Mouse (Mus musculus): ENCODE results near the gene Plxnc1.
A peak's percentile ranks its signal among the peaks of the same experiment; 100 is the strongest.

Gene Plxnc1

DNA sequence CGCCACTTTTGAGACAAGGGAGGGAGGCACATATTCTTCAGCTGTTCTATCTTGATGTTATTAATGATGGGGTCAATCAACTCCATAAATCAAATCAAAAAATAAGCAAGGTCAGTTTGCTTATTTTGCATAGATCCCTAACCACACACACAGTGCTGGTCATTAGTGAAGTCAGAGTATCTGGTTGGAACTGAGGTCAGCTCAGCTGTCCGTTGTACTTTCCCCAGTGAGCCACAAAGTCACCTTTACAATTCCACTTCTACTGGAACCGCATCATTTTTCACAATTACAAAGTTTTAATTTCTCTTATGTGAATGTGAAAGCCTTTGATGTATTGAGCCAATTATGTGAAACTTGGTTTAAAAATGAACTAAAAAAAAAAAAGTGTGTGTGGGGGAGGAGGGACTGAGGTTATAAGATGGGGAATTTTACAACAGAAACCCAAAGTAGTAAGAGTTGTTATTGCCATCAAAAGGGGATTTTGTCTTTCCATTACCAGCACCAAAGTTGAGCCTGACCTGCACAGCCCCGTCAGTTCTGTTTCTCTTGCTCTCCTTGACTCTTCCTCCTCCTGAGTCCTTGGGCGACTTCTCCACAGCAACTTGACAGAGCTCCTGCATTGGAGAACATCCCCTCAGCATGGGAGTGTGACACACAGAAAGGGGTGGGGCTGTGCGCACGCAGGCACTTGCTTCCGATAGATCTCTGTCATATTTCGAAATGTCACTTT, 80.3 kb downstream of the Plxnc1 start:
- DNase-seq: no peak

DNA sequence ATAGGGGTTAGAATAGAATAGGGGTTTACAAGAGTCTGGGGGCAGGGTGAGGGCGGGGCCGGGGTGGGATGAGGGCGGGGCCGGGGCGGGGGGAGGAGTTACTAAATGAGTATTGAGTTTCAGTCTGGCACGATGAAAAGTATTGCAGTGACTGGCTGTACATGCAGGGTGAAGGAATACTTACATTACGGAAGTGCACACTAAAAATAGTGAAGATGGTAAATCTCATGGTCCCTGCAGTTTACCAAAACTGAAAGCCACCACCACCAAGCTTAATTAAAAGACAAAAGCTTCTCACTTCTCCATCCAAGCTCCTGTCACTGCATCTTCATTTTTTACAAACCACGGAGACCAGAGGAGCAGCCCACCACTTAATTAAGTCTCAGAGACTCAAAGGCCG, 81.4 kb downstream of the Plxnc1 start:
- DNase-seq: no peak

DNA sequence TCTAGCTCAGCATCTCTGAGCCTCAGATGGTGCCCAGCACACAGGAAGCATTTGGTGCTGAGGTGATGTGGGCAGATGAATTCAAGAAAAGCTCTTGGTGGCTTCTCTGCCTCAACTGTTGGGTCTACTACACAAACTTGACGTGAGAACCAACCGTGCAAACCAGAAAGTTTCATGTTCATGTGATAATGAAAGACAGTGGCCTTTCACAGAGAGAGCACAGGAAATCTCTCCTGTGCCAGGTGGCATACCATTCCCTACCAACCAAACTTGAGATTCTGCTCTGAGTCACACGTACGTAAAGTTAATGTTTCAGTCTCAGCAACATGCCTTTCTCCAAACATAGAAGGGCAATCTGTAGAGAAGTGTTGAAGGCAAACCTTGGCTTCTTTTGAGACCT, 83.8 kb downstream of the Plxnc1 start:
- no peak for DNase-seq

DNA sequence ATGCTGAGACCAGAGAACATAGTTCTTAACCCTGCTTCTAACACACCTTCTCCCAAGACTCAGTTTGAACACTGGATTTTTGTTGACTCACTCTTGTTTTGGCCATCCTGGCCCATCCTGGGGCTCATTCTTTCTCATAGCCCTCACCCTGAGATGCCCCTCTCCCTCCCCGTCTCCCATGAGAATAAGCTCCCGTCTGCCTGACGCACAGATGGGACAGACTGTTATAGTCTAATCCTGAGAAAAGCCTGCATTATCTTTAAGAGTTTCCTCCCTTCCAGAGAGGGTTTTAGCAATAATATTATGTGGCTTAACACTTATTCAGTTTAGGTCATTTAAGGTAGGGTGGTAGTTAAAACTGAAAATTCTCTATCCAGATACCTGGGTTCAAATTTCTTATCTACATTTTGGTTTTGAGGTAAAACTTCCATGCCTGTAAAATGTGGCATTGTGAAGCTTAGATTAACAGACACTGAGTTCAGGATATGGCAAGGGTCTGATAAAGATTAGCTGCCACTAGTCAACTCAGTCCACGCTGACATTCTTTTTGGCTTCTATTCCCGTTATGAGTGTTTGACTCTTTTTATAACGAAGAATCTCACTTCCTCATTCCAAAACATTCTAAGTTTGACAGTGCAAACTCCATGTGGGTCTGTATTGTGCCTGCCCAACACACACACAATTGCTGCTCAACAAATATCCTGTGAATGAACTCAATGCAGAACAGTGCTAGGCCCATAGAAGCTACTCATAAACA, 86.2 kb downstream of the Plxnc1 start:
- DNase-seq: no peak

DNA sequence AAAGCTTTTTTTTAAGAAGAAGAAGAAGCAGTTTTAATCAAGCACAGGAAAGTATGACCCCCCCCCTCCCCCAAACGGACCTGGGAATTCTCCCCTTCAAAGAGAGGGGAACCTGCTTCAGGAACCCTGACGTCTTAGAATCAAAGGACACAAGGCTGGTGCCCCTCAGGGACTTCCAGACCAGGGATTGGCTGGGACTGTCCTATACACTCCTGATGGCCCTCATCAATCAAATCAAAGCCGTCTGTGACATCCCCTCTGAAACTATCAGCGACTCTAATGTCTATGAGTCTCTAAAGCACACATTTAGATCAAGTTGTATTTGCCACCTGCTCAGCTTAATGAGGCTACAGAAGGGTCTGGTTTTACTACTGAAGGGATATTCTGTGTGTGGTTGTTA, 94.1 kb downstream of the Plxnc1 start:
- no peak for DNase-seq

DNA sequence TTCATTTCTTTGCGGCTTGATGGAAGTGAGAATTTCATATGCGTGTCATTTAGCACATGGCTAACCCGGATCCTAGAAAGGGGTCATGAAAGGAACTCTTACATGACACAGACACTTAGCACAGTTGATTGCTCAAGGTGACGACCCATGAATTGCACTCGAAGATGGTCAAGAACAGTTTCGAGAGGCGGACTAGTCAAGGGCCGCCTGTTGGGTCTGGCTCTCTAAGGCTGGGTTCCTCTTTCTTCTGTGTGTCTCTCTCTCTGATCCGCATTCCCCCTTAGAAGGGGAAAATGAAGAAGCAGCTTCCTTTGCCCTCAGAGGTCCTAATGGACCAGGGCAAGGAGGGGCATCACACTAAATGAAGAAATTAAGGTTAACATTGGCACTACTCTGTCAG, 94.7 kb downstream of the Plxnc1 start:
- no peak for DNase-seq

DNA sequence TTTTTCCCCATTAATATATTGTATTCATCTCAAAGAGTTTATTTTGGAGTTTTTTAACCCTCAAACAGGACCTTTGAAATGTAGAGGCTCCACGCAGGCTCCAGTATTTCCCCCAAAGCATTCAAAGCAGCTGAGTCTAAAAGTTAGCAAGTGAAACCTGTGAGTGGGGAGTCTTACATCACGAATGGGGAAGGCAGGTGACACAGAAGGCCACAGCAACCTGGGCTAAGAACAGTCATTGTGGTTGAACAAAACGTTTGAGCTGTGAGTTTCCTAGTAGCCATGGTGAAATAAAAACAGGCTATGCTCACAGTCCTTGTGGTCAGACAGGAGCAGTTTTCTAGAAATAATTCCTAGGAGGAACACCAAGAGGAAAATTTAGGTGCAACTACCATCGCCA, 95.3 kb downstream of the Plxnc1 start:
- DNase-seq: no peak

DNA sequence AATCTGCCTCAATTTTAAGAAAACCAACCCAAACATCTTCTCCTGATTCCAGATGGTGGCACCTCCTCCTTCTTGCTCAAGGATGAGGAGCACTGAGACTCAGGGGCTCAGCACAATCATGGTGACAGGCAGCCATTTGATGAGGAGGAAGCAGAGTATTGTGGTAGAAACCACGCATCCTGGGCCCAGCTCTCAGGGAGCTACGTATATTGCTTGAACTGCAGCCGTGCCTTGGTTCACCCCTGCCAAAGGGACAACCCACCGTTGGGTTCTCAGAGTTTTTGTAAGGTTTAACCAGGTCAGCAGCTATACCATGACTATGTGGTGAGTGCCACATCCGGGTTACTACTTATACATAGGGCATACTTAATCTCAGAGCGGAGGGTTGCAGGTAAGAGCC, 96.3 kb downstream of the Plxnc1 start:
- DNase-seq: no peak

DNA sequence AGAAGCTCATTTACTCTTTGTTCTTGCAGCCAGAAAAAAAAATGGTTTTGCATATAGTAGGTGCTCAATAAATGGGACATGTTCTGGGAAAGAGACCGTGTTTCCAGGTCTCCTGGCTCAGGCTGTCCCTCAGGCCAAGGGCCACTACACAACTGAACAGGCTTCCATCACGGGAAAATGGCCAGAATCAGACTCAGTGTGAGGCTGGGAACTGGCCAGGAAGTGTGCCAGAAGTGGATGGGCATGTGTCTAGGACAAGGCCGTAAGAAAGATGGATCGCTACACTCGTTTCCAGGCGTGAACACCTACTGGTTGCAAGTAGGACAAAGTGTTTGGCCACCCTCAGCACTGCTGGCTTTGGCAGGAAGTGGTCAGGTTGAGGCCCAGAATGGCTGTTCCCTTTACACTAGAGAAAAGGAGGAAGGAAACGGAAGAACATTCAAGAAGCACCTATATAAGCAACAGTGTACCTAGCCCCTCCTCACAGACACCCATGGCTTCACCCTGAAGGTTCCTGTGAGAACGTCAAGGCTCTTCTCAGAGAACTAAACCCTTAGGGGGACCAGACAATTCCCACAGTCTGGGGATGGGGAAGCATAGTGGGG, 98.0 kb downstream of the Plxnc1 start:
- DNase-seq: no peak

DNA sequence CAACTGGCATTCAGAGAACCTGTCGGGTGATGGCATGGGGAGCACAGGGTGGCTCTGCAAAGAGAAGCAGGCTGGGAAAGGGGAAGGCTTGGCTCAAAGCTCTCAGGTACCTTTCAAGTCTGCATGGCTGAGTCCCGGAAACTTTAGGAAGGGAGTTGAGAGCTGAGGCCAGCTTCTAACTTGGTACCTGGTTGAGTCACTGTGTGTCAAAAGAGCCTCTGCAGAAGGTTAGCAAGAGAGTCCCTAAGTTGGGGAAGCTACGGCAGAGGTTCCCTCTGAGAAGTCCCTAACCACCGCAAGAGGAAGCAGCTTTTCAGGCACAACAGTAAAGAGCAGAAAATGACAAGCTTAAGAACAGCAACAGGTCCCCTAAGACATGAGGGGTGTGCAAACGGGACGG, 99.9 kb downstream of the Plxnc1 start:
- DNase-seq: no peak

DNA sequence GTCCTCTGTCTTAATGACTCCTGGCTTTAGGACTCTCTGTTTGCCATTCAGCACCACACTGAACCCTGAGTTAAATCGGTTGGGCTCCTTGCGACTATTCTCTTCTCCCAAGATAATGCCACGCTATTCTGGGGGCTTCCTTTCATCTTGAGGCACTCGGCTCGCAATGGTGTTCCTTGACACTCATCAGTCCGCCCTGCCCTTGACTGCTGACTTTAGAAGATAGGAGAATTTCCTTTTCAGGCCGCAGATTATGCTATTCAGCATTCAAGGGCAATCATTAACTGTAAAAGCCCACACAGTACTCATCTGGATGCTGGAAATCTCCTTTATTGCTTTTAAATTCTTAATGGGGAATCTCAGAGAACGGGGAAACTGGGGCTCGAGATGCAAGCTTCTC, 108.8 kb downstream of the Plxnc1 start:
- no peak for DNase-seq

DNA sequence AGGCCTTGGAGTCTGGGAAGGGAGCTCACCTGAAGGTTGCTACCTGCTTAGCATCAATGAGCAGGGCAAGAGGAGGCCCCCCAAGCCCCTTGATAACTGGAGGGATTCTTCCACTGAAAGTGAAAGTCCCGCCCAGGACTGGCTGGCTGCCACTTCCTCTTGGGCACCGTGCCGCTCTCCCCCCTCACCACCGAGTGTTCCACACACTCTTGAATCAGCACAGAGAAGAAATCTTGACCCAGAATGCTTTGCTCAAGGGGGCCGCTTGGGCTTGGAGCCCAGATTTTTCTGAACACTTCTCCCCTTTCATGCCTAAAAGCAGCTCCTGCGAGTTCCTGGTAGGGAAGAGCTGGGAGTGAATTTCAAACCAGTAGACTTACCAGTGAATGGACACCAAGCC, 115.2 kb downstream of the Plxnc1 start:
- peak; percentile 67 for DNase-seq

DNA sequence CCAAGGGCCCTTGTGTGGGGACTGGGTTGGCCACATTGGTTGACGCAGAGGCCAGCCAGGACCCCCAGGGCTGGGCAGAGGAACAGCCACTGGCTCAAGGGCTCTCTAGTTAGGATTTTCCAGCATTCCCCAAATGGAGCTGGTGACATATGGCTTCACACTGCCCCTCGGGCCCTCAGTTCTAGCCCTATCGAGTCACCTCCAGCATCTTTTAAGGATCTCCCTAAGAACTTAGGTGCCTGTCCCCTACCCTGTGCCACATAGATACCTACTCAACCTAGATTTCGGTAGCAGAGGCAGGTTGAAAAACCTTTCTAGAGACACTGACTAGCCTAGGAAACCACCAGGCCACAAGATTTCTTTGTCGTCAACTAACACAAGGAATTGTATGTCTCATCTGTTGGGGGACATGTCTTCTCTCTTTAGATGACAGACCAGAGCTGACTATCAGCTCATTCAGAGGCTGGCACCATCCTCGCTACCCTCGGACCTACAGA, 115.9 kb downstream of the Plxnc1 start:
- no peak for DNase-seq

DNA sequence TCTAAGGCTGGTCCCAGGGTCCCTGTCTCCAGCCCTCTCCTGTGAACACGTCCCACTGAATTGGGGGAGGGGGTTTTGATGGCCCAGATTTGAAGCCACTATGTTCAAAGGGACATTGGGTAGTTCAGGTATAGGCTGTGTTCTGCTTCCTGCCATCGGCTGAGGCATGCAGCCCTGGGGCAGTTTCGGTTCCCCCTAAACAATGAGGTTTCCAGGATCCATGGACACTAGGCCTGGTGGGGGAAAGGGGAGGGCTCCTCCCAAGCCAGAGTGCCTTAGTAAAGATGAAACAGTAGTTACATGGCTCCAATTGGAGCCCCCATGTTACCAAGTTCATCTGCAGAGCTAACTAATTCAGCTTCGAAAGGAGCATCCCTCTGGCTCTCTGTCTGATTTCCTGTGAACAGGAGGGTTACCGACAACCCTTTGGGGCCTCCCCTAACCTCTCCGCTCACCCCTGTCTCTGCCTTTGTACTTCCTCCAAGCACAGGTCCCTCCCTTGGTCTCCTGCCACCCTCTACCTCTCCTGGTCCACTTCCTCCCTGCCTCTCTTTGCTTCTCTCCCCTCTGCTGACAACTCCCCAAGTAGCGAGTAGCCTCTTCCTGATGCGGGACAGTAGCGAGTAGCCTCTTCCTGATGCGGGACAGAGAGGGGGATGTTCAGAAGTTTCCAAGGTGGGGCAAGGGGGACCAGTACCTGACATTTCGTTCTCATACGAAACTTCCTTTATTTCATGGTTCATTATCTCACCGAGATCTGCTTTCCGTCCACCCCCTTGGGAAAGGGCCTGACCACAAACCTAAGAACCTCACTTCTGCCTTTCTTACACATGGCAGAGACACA, 116.5 kb downstream of the Plxnc1 start:
- no peak for DNase-seq

DNA sequence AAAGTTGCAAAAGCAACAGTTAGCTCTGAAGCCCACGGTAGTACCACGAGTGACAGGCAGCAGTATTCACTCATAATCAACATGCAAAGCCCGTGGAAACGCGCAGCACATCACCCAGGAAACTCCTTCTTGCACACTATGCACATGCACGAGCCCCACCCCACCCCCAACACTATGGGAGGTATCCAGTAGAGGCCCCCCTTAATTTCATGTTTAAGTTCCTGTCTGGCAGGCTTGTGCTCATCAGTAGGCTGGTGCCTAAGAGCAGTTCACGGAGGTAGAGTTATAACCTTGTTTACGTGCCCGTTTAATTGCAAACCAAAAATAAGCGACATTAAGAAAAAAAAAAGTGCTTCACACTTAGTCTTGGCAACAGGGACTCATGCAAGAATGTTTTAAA, 117.3 kb downstream of the Plxnc1 start:
- DNase-seq: no peak

DNA sequence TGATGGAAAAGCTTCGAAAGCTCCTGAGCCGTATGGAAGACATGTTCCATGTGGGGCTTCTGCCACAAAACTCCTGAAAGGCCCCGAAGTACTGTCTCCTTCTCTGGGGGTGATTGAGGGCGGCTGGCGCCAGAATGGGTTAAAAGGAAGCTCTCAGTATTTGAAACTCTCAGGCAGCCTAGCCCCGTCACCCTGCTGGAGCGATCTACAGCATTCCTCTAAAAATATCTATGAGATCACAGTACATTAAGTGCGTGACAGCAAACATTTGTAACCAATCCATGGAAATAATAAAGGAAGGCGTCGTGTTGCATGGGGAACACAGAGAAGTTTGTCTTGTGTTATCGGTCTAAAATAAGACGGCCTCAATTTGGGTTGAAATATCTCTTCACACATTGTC, 118.2 kb downstream of the Plxnc1 start:
- DNase-seq: no peak

DNA sequence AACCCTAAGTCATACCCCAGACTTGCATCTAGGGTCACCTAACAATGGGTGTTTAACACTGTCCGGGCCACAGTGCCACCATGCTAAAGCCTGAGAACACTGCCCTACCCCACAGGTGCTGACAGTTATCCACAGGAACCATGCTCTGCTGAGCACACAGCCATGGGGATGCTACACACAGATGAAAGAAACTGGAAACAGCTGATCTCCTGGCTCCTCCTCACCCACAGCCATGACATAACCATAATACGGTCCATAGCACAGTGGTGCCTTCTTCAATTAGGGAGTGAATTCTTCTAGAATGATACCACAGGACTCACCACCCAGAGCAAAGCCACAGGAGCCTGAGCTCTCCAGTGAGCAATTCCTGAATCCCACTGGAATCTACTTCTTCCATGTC, 118.7 kb downstream of the Plxnc1 start:
- no peak for DNase-seq

DNA sequence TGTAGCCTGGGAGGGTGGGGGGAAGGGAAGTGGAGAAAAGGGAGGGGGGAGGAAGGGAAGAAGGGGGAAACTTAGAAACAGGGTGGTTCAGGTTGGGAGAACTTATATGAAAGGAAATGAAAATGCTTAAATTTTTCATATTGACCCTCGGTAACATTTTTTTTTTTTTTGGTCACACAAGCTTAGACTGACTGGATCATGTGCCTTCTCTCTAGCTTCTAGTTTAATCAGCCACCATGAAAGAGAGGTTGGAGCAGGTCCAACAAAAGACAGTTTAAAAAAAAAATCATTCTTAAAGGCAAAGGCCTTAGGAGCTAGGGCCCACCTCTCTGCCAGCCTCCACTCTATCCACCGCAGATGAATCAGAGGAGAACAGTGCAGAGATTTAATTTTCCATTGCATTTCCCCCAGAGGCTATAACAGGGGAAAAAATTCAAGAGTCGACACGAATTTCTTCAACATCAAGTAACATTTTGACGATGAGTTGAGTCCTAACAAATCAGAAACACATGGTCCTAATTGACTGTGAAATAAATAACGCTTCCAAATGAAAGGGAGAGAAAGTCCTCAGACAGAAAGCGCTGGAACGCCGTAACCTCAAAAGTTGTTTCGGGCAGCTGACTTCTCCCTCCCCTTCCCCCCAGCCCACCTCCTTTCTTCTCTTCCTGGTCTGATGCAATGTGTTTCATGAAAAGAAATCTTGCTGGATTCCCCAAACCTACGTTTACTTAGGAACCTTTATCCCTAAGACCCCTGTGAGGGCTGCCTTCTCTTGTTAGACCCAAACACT, 120.5 kb downstream of the Plxnc1 start:
- DNase-seq: no peak

DNA sequence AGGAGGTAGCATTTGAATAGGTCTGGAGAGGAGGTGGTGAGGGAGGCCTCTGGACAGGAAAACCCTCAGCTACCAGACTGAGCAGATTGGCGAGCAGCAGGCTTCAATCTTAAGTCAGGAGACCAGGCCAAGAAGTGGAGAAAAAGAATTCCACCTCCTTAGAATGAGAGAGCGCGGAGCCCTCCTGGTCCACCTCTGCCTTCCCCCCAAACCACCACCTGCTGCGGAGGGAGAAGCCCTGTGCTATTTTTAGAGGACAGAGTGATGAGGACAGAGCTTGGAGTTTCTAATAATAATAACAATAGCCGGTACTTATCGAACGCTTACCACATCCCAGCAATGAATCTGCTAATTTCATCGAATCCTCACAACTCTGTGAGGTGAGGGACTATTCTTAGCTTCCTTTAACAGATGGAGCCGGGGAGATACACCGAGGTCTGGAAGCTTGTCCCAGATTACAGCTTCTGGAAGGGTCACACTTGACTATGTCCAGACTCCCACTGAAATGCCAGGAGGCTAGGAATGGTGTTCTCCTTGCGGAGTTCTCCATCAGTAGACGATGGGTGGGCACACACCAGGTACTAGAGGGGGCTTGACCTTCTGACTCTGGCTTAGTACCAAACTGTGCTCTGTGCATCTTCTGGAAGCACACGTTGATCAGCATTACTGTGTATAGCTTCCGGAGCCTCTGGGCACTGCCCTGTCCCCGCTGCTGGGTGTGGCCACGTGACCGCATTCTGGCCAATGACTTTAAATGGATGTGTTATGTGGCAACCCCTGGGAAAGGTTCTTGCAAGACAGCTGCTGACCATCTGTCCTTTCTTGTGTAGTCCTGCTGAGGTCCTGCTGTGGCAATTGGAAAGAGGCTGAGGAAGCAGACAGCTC, 125.6 kb downstream of the Plxnc1 start:
- no peak for DNase-seq

DNA sequence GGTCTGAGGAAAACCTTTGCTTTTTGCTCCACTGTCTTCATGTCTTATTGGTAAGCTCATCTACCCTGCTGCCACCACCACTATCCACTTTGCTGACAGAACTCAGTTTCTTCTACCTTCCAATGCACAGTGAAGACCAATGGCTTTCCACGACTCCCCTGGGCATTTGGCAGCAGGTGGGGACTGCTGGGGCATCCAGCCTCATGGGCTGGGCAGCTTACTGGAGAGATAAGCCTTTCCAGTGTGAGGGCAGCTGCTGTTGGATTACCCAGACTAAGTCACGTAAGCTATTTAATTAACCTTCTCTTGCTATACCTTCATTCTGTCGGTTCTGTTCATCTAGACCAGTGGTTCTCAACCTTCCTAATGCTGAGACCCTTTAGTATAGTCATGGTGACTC, 126.5 kb downstream of the Plxnc1 start:
- DNase-seq: no peak
